Mouse (Mus musculus): ENCODE data around the gene Map4k2. TPM values are rescaled to one million over a fixed set of nuclear protein-coding genes. Genes with fewer than 3 reads are reported as not detected.
A peak's percentile ranks its signal among the peaks of the same experiment; 100 is the strongest.

Gene Map4k2
- polyA plus RNA-seq, 1 experiment, result 10.0 TPM

- H3K4me2 ChIP-seq (ENCODE audit: low read depth), result no peak overlapping the region
- H3K4me3 ChIP-seq, result no peak overlapping the region
- no peak overlapping the region for H3ac ChIP-seq (ENCODE audit: control insufficient read depth, insufficient read length)
- H3K36me3 ChIP-seq (ENCODE audit: control insufficient read depth, insufficient read depth), result no peaks in the 10 kb centered on the region
- no peaks in the 10 kb centered on the region for H3K27me3 ChIP-seq (ENCODE audit: control insufficient read depth, insufficient read depth, insufficient read length)
- peak in 1 of 3 experiments; percentile 13 for TF ChIP-seq MYOG (IDR thresholded peaks at IDR 0.05; ENCODE audit: control insufficient read depth in 1 of 3, insufficient read depth in 1 of 3, insufficient read length in 2 of 3, low read depth in 2 of 3)
- no peak for TF ChIP-seq SRF (IDR thresholded peaks at IDR 0.05; ENCODE audit: control insufficient read depth, insufficient read length, low read depth)
- TF ChIP-seq REST (IDR thresholded peaks at IDR 0.05; ENCODE audit: insufficient read depth, insufficient read length), result no peak
- no peak for TF ChIP-seq TCF3 (IDR thresholded peaks at IDR 0.05; ENCODE audit: insufficient read length, low read depth)
- H3K79me2 ChIP-seq (ENCODE audit: control insufficient read depth, insufficient read depth), result no peaks in the 10 kb centered on the region
Measured at GRCm38 (mm10) chr19:6314513-6314912, 26.4 kb upstream of the Map4k2 start.

- TF ChIP-seq MYOG (IDR thresholded peaks at IDR 0.05; ENCODE audit: control insufficient read depth in 1 of 3, insufficient read depth in 1 of 3, insufficient read length in 2 of 3, low read depth in 2 of 3) (no peak), E2F4 (IDR thresholded peaks at IDR 0.05; ENCODE audit: insufficient read depth) (no peak), MYOD1 (IDR thresholded peaks at IDR 0.05; ENCODE audit: control insufficient read depth in 1 of 3, insufficient read length in 2 of 3, low read depth in 2 of 3) (no peak)
- Histone ChIP-seq H3K4me2 (ENCODE audit: low read depth) (no peak overlapping the region), H3ac (ENCODE audit: control insufficient read depth, insufficient read length) (no peak overlapping the region), H3K27me3 (ENCODE audit: control insufficient read depth, insufficient read depth, insufficient read length) (no peaks in the 10 kb centered on the region), H3K36me3 (ENCODE audit: control insufficient read depth, insufficient read depth) (no peaks in the 10 kb centered on the region), H3K79me2 (ENCODE audit: control insufficient read depth, insufficient read depth) (no peaks in the 10 kb centered on the region), H3K4me3 (no peak overlapping the region)
Measured at GRCm38 (mm10) chr19:6315573-6315972, 25.4 kb upstream of the Map4k2 start.

GRCm38 (mm10) chr19:6318145-6318544, 22.8 kb upstream of the Map4k2 start:
- H3K27me3 ChIP-seq (ENCODE audit: control insufficient read depth, insufficient read depth, insufficient read length), result no peaks in the 10 kb centered on the region
- no peak overlapping the region for H3K4me2 ChIP-seq (ENCODE audit: low read depth)
- no peaks in the 10 kb centered on the region for H3K79me2 ChIP-seq (ENCODE audit: control insufficient read depth, insufficient read depth)
- no peak for TF ChIP-seq REST (IDR thresholded peaks at IDR 0.05; ENCODE audit: insufficient read depth, insufficient read length)
- peak; percentile 13 for TF ChIP-seq TCF3 (IDR thresholded peaks at IDR 0.05; ENCODE audit: insufficient read length, low read depth)
- no peak for TF ChIP-seq SRF (IDR thresholded peaks at IDR 0.05; ENCODE audit: control insufficient read depth, insufficient read length, low read depth)
- TF ChIP-seq MYOG (IDR thresholded peaks at IDR 0.05; ENCODE audit: control insufficient read depth in 1 of 3, insufficient read depth in 1 of 3, insufficient read length in 2 of 3, low read depth in 2 of 3), result peak in 1 of 3 experiments; percentile 62
- no peak for TF ChIP-seq CEBPB (IDR thresholded peaks at IDR 0.05; ENCODE audit: insufficient read depth, poor library complexity, severe bottlenecking)
- no peak for TF ChIP-seq E2F4 (IDR thresholded peaks at IDR 0.05; ENCODE audit: insufficient read depth)
- TF ChIP-seq MYOD1 (IDR thresholded peaks at IDR 0.05; ENCODE audit: control insufficient read depth in 1 of 3, insufficient read length in 2 of 3, low read depth in 2 of 3), result peak in 2 of 3 experiments; percentile 18 to 76
- no peak for TF ChIP-seq MAX (IDR thresholded peaks at IDR 0.05; ENCODE audit: low read depth)
- TF ChIP-seq POLR2AphosphoS2 (IDR thresholded peaks at IDR 0.05; ENCODE audit: insufficient read length, low read depth), result no peak
- TF ChIP-seq TCF12 (IDR thresholded peaks at IDR 0.05; ENCODE audit: insufficient read depth, poor library complexity, severe bottlenecking), result no peak
- TF ChIP-seq POLR2A (IDR thresholded peaks at IDR 0.05; ENCODE audit: insufficient read length, low read depth), result no peak
- no peak for TF ChIP-seq USF1 (IDR thresholded peaks at IDR 0.05; ENCODE audit: low read depth)
- no peak overlapping the region for H3K4me3 ChIP-seq
- no peaks in the 10 kb centered on the region for H3K36me3 ChIP-seq (ENCODE audit: control insufficient read depth, insufficient read depth)
- H3ac ChIP-seq (ENCODE audit: control insufficient read depth, insufficient read length), result no peak overlapping the region

GRCm38 (mm10) chr19:6321358-6321757, 19.6 kb upstream of the Map4k2 start:
- TF ChIP-seq POLR2A (IDR thresholded peaks at IDR 0.05; ENCODE audit: insufficient read length, low read depth) (no peak), MYOD1 (IDR thresholded peaks at IDR 0.05; ENCODE audit: control insufficient read depth in 1 of 3, insufficient read length in 2 of 3, low read depth in 2 of 3) (peak in 2 of 3 experiments; percentile 8 to 57), MYOG (IDR thresholded peaks at IDR 0.05; ENCODE audit: control insufficient read depth in 1 of 3, insufficient read depth in 1 of 3, insufficient read length in 2 of 3, low read depth in 2 of 3) (peak in 1 of 3 experiments; percentile 27)
- Histone ChIP-seq H3K27me3 (ENCODE audit: control insufficient read depth, insufficient read depth, insufficient read length) (no peaks in the 10 kb centered on the region), H3K79me2 (ENCODE audit: control insufficient read depth, insufficient read depth) (no peaks in the 10 kb centered on the region), H3ac (ENCODE audit: control insufficient read depth, insufficient read length) (no peak overlapping the region), H3K4me3 (no peak overlapping the region), H3K36me3 (ENCODE audit: control insufficient read depth, insufficient read depth) (no peaks in the 10 kb centered on the region), H3K4me2 (ENCODE audit: low read depth) (peak overlapping the region; percentile 74)

GRCm38 (mm10) chr19:6321786-6322621, 18.9 kb upstream of the Map4k2 start:
- TF ChIP-seq POLR2A (IDR thresholded peaks at IDR 0.05; ENCODE audit: insufficient read length, low read depth), result peak; percentile 35
- TF ChIP-seq E2F4 (IDR thresholded peaks at IDR 0.05; ENCODE audit: insufficient read depth), result no peak
- peak; percentile 74 for TF ChIP-seq MAX (IDR thresholded peaks at IDR 0.05; ENCODE audit: low read depth)
- peak; percentile 42 for TF ChIP-seq TCF12 (IDR thresholded peaks at IDR 0.05; ENCODE audit: insufficient read depth, poor library complexity, severe bottlenecking)
- peak in 2 of 3 experiments; percentile 91 to 92 for TF ChIP-seq MYOG (IDR thresholded peaks at IDR 0.05; ENCODE audit: control insufficient read depth in 1 of 3, insufficient read depth in 1 of 3, insufficient read length in 2 of 3, low read depth in 2 of 3)
- TF ChIP-seq TCF3 (IDR thresholded peaks at IDR 0.05; ENCODE audit: insufficient read length, low read depth), result peak; percentile 57
- peak in 2 of 3 experiments; percentile 83 to 91 for TF ChIP-seq MYOD1 (IDR thresholded peaks at IDR 0.05; ENCODE audit: control insufficient read depth in 1 of 3, insufficient read length in 2 of 3, low read depth in 2 of 3)
- TF ChIP-seq REST (IDR thresholded peaks at IDR 0.05; ENCODE audit: insufficient read depth, insufficient read length), result no peak
- H3K79me2 ChIP-seq (ENCODE audit: control insufficient read depth, insufficient read depth), result no peaks in the 10 kb centered on the region
- H3K27me3 ChIP-seq (ENCODE audit: control insufficient read depth, insufficient read depth, insufficient read length), result no peaks in the 10 kb centered on the region
- no peak overlapping the region for H3ac ChIP-seq (ENCODE audit: control insufficient read depth, insufficient read length)
- no peak overlapping the region for H3K4me3 ChIP-seq
- peak overlapping the region; percentile 74 for H3K4me2 ChIP-seq (ENCODE audit: low read depth)
- no peaks in the 10 kb centered on the region for H3K36me3 ChIP-seq (ENCODE audit: control insufficient read depth, insufficient read depth)

All from myocyte (in vitro differentiated cells).